Mouse (Mus musculus): ENCODE measurements around the gene Mybphl. TPM values are rescaled to one million over a fixed set of nuclear protein-coding genes. Genes with fewer than 3 reads are reported as not detected.
A peak's percentile ranks its signal among the peaks of the same experiment; 100 is the strongest.

Gene Mybphl
- polyA plus RNA-seq, 1 experiment from 2014 or later = not detected

DNA sequence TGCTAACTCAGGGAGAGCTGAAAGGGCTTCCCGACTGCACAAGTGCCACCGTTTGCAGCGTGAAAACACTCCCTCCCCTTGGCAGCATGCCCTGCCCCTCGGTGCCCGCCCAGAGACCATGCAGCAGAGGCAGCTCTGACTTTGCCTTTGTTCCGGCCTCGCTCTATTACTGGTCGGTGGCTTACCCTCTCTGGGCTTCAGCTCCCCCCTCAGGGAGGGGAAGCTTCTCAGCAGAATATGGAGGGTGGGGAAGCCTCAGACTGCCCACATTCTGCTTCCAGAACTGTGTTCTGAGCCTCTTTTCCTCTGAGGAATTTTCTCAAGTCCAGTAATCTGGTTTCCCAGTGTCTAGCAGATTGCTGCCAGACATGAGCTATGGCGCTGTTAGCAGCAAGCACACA is 36.3 kb upstream of the Mybphl start:
- H3K4me1 ChIP-seq (ENCODE audit: control insufficient read depth, insufficient read depth, low read length) = no peaks in the 10 kb centered on the region
- ATAC-seq = peak; percentile 60; the same call in 1 of the 2 replicates
- H3K4me2 ChIP-seq (ENCODE audit: low read depth, low read length) = no peak overlapping the region
- 51% methylated on average over 9 of the region's 9 CpGs for WGBS
- H3K4me3 ChIP-seq (ENCODE audit: low read length) = no peak overlapping the region
- no peaks in the 10 kb centered on the region for H3K27me3 ChIP-seq (replicated peaks; ENCODE audit: control insufficient read depth, insufficient read depth, low read length)
- no peaks in the 10 kb centered on the region for H3K36me3 ChIP-seq (ENCODE audit: control insufficient read depth, insufficient read depth, low read length)
- H3K9ac ChIP-seq (ENCODE audit: low read depth, low read length) = 0 out of 2 replicates have a peak overlapping the region, but pooled peaks have one; percentile 6
- H3K27ac ChIP-seq (ENCODE audit: low read length) = peak overlapping the region; percentile 70
- H3K9me3 ChIP-seq (ENCODE audit: control insufficient read depth, low read length) = no peaks in the 10 kb centered on the region

DNA sequence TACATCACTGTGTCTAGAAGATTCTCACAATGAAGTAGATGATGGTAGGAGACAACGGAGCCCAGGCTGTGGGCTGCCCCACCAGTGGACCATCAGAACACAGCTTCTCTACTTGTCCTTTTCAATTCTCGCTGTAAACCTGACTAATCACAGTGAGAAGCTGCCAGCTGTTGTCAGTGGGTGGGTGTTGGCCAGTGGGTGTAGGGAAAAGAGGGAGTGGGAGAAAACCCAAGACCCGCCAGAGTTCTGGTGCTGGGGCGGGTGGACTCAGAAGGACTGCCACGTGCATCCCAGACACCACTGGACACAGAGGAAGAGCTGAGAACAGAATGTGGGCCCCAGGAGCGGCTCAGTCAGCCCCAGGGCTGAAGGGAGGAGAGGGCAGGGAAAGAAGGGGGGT is 33.9 kb upstream of the Mybphl start:
- WGBS = 90% methylated on average over 6 of the region's 6 CpGs
- Histone ChIP-seq H3K36me3 (ENCODE audit: control insufficient read depth, insufficient read depth, low read length) (no peaks in the 10 kb centered on the region; the same call in 1 of the 2 replicates), H3K9me3 (ENCODE audit: control insufficient read depth, low read length) (no peaks in the 10 kb centered on the region), H3K27ac (ENCODE audit: low read length) (no peak overlapping the region), H3K27me3 (replicated peaks; ENCODE audit: control insufficient read depth, insufficient read depth, low read length) (no peaks in the 10 kb centered on the region), H3K9ac (ENCODE audit: low read depth, low read length) (no peak overlapping the region), H3K4me3 (ENCODE audit: low read length) (no peak overlapping the region), H3K4me1 (ENCODE audit: control insufficient read depth, insufficient read depth, low read length) (no peaks in the 10 kb centered on the region), H3K4me2 (ENCODE audit: low read depth, low read length) (no peak overlapping the region)
- no peak for ATAC-seq

DNA sequence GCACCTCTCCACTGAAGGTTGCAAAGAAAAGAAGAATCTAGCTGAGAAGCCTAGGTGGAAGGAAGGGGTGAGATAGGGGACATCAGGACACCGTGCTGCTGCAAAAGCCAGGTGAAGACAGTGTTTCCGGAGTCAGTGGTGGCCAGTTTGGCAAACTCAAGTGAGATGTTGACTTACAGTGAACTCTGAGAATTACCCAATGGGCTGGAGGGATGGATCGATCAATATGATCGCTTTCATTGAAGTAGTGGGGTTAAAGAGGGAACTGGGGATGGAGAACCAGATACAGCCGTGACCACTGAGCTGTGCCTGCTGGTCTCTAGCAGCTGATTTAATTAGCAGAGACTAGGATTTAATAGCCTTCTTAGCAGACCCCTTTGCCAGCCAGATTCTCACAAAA is 27.8 kb upstream of the Mybphl start:
- Histone ChIP-seq H3K4me1 (ENCODE audit: control insufficient read depth, insufficient read depth, low read length) (no peaks in the 10 kb centered on the region), H3K27me3 (replicated peaks; ENCODE audit: control insufficient read depth, insufficient read depth, low read length) (no peaks in the 10 kb centered on the region)
- ATAC-seq = no peak

DNA sequence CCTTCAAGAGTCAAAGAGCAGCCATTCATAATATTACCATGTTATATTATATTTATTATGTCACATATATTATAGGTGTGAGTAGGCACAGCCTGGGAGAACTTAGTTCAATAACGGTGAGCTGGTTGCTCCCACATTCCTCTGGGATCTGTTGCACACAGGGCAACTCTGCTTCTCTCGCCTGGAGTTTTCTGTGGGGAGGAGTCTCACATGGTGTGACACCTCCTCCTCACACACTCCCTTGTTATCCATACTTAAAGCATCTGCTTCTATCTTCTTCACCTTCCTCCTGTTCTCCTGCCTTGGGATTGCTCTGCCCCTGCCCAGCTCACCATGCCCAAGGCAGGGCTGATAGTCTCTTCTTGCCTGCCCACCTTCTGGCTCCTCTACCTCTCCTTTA is 23.7 kb upstream of the Mybphl start:
- WGBS = 71% methylated on average over 2 of the region's 2 CpGs
- ATAC-seq = no peak
- Histone ChIP-seq H3K9me3 (ENCODE audit: control insufficient read depth, low read length) (no peaks in the 10 kb centered on the region), H3K36me3 (ENCODE audit: control insufficient read depth, insufficient read depth, low read length) (no peaks in the 10 kb centered on the region), H3K27ac (ENCODE audit: low read length) (no peak overlapping the region), H3K27me3 (replicated peaks; ENCODE audit: control insufficient read depth, insufficient read depth, low read length) (no peaks in the 10 kb centered on the region), H3K4me1 (ENCODE audit: control insufficient read depth, insufficient read depth, low read length) (no peaks in the 10 kb centered on the region), H3K9ac (ENCODE audit: low read depth, low read length) (no peak overlapping the region), H3K4me3 (ENCODE audit: low read length) (no peak overlapping the region), H3K4me2 (ENCODE audit: low read depth, low read length) (no peak overlapping the region)

More for the DNA sequence above, 27.8 kb upstream of the Mybphl start:
- Histone ChIP-seq H3K9me3 (ENCODE audit: control insufficient read depth, low read length) (no peaks in the 10 kb centered on the region), H3K9ac (ENCODE audit: low read depth, low read length) (no peak overlapping the region), H3K4me3 (ENCODE audit: low read length) (no peak overlapping the region), H3K4me2 (ENCODE audit: low read depth, low read length) (no peak overlapping the region), H3K27ac (ENCODE audit: low read length) (no peak overlapping the region), H3K36me3 (ENCODE audit: control insufficient read depth, insufficient read depth, low read length) (no peaks in the 10 kb centered on the region; the same call in 1 of the 2 replicates)
- 91% methylated on average over 5 of the region's 5 CpGs for WGBS

DNA sequence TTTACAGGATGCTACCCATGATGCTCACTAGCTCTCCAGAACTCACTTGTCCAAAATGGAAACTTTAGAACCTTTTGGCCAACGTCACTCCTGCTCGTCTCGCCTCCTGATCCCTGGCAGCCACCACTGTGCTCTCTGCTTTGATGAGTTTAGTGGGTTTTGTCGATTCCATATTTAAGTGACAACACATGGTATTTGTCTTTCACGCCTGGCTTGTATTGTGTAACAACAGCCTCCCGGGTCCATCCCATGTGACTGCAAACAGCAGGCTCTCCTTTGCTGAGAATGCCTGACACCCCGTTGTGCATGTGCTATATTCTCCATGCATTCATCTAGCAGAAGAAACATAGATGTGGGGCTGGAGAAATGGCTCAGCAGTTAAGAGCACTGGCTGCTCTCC is 22.5 kb upstream of the Mybphl start:
- no peak overlapping the region for H3K27ac ChIP-seq (ENCODE audit: low read length)
- ATAC-seq = no peak
- no peak overlapping the region for H3K9ac ChIP-seq (ENCODE audit: low read depth, low read length)
- no peak overlapping the region for H3K4me2 ChIP-seq (ENCODE audit: low read depth, low read length)
- 85% methylated on average over 7 of the region's 7 CpGs for WGBS
- H3K9me3 ChIP-seq (ENCODE audit: control insufficient read depth, low read length) = no peaks in the 10 kb centered on the region
- no peak overlapping the region for H3K4me3 ChIP-seq (ENCODE audit: low read length)
- H3K36me3 ChIP-seq (ENCODE audit: control insufficient read depth, insufficient read depth, low read length) = no peaks in the 10 kb centered on the region
- no peaks in the 10 kb centered on the region for H3K4me1 ChIP-seq (ENCODE audit: control insufficient read depth, insufficient read depth, low read length)
- no peaks in the 10 kb centered on the region for H3K27me3 ChIP-seq (replicated peaks; ENCODE audit: control insufficient read depth, insufficient read depth, low read length)

DNA sequence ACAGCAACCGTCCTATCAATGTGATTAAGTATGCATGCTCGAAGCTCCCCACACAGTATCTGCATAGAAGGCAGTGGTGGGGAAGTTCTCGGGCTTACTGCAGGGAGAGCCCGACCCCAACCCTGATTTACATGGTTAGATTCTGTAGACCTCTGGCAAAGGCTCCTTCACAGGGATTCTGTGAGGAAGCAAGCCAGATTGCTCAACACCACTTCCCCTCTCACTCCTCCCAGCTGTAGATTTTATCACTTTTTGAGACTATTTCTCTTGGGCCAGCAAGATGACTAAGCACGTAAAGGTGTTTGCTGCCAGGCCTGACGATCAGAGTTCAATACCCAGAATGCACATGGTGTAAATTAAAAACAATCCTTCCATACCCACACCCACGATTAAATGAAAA is 18.9 kb upstream of the Mybphl start:
- no peak overlapping the region for H3K4me2 ChIP-seq (ENCODE audit: low read depth, low read length)
- ATAC-seq = no peak
- no peaks in the 10 kb centered on the region for H3K4me1 ChIP-seq (ENCODE audit: control insufficient read depth, insufficient read depth, low read length)
- H3K27me3 ChIP-seq (replicated peaks; ENCODE audit: control insufficient read depth, insufficient read depth, low read length) = no peaks in the 10 kb centered on the region
- H3K27ac ChIP-seq (ENCODE audit: low read length) = no peak overlapping the region
- WGBS = 85% methylated on average over 7 of the region's 7 CpGs
- H3K9ac ChIP-seq (ENCODE audit: low read depth, low read length) = no peak overlapping the region
- no peaks in the 10 kb centered on the region for H3K9me3 ChIP-seq (ENCODE audit: control insufficient read depth, low read length)
- H3K36me3 ChIP-seq (ENCODE audit: control insufficient read depth, insufficient read depth, low read length) = peaks cover 3% of the 10 kb centered on the region; the same call in 1 of the 2 replicates
- no peak overlapping the region for H3K4me3 ChIP-seq (ENCODE audit: low read length)

DNA sequence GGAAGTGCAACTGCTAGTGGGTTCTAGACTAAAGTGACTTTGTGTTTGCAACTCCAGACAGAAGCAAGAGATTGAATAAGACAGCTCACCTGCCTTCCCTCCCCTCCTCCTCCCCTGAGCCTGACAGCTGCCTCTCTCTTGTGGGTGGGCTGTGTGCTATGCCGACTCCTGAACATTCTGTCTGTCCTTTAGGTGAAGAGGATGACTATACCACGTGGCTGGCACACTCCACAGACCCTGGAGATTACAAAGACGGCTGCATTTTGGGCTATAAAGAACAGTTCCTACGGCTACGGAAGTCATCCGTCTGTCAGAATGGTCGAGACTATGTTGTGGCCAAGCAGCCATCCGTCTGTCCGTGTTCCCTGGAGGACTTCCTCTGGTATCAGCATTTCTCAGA is 16.3 kb upstream of the Mybphl start:
- WGBS = 81% methylated on average over 9 of the region's 9 CpGs
- Histone ChIP-seq H3K4me1 (ENCODE audit: control insufficient read depth, insufficient read depth, low read length) (no peaks in the 10 kb centered on the region), H3K9ac (ENCODE audit: low read depth, low read length) (no peak overlapping the region), H3K27ac (ENCODE audit: low read length) (no peak overlapping the region), H3K9me3 (ENCODE audit: control insufficient read depth, low read length) (no peaks in the 10 kb centered on the region), H3K4me2 (ENCODE audit: low read depth, low read length) (no peak overlapping the region), H3K4me3 (ENCODE audit: low read length) (no peak overlapping the region), H3K27me3 (replicated peaks; ENCODE audit: control insufficient read depth, insufficient read depth, low read length) (no peaks in the 10 kb centered on the region), H3K36me3 (ENCODE audit: control insufficient read depth, insufficient read depth, low read length) (peaks cover 9% of the 10 kb centered on the region; the same call in 1 of the 2 replicates)
- ATAC-seq = no peak

DNA sequence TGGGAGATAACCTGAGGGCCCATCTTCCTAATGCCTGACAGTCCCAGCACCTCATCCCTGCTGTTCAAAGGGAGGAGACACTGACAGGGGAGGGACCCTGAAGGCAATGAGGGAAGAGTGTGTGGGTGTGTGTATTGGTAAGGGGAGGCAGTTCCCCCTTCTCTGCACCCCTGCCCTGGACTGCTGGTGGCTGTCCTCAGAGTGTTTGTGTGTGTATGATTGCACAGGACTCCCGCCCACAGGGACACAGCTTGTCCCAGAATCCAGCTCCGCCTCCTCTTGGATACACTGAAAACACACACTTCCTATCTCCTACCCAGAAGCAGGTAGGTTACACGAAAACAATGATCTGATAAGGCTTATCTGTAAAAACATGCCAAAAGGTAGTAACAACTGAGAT is 9.5 kb upstream of the Mybphl start:
- no peak overlapping the region for H3K27ac ChIP-seq (ENCODE audit: low read length)
- ATAC-seq = no peak

DNA sequence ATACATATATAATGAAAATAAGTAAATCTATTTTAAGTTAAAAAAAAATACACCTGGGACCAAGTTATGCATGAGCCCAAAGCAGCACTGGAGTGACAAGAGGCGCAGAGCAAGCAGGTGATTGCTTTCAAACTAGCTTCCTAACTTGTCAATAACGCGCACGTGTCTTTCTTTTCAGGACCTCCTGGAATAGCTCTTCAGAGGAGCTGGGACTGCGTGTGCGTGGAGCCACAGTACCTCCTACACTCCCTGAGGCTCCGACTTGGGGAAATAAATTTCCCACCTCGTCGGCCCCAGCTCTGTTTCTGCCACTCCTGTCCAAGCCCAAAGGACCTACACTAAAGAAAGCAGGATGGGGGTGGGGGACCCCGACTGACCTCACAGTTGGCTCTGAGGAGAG is 7.7 kb upstream of the Mybphl start:
- no peaks in the 10 kb centered on the region for H3K27me3 ChIP-seq (replicated peaks; ENCODE audit: control insufficient read depth, insufficient read depth, low read length)
- peaks cover 6% of the 10 kb centered on the region for H3K36me3 ChIP-seq (ENCODE audit: control insufficient read depth, insufficient read depth, low read length)
- H3K9ac ChIP-seq (ENCODE audit: low read depth, low read length) = no peak overlapping the region
- no peaks in the 10 kb centered on the region for H3K9me3 ChIP-seq (ENCODE audit: control insufficient read depth, low read length)
- no peak overlapping the region for H3K4me2 ChIP-seq (ENCODE audit: low read depth, low read length)
- peaks cover 5% of the 10 kb centered on the region for H3K4me1 ChIP-seq (ENCODE audit: control insufficient read depth, insufficient read depth, low read length)
- 86% methylated on average over 10 of the region's 10 CpGs for WGBS
- H3K27ac ChIP-seq (ENCODE audit: low read length) = no peak overlapping the region
- ATAC-seq = no peak
- no peak overlapping the region for H3K4me3 ChIP-seq (ENCODE audit: low read length)

More for the DNA sequence above, 9.5 kb upstream of the Mybphl start:
- H3K9ac ChIP-seq (ENCODE audit: low read depth, low read length) = no peak overlapping the region
- H3K4me1 ChIP-seq (ENCODE audit: control insufficient read depth, insufficient read depth, low read length) = no peaks in the 10 kb centered on the region
- no peak overlapping the region for H3K4me2 ChIP-seq (ENCODE audit: low read depth, low read length)
- no peaks in the 10 kb centered on the region for H3K27me3 ChIP-seq (replicated peaks; ENCODE audit: control insufficient read depth, insufficient read depth, low read length)
- no peaks in the 10 kb centered on the region for H3K9me3 ChIP-seq (ENCODE audit: control insufficient read depth, low read length)
- H3K4me3 ChIP-seq (ENCODE audit: low read length) = no peak overlapping the region
- peaks cover 12% of the 10 kb centered on the region for H3K36me3 ChIP-seq (ENCODE audit: control insufficient read depth, insufficient read depth, low read length)
- 79% methylated on average over 3 of the region's 3 CpGs for WGBS

DNA sequence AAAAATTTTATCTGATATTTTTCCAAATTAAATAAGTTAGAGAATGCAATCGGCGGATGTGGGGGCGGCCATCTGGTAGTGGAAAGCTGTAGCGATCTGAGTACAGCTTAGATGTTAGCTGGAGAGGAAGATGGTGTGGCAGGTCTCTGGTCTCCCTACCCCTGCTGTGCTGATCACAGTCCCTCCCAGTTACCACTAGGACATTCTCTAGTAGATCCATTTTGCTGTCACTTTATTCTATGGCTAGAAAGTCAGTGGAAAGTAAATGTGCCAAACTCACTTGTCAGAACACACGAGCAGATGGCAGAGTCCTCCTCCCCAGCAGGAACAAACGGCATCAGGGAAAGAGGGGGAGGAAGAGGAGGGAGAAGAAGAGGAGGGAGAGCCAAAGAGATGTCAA is 6.3 kb upstream of the Mybphl start:
- Histone ChIP-seq H3K27ac (ENCODE audit: low read length) (no peak overlapping the region), H3K9me3 (ENCODE audit: control insufficient read depth, low read length) (no peaks in the 10 kb centered on the region), H3K27me3 (replicated peaks; ENCODE audit: control insufficient read depth, insufficient read depth, low read length) (no peaks in the 10 kb centered on the region), H3K4me2 (ENCODE audit: low read depth, low read length) (no peak overlapping the region), H3K9ac (ENCODE audit: low read depth, low read length) (no peak overlapping the region), H3K36me3 (ENCODE audit: control insufficient read depth, insufficient read depth, low read length) (peaks cover 6% of the 10 kb centered on the region), H3K4me3 (ENCODE audit: low read length) (no peak overlapping the region), H3K4me1 (ENCODE audit: control insufficient read depth, insufficient read depth, low read length) (peaks cover 5% of the 10 kb centered on the region)
- 80% methylated on average over 6 of the region's 6 CpGs for WGBS
- ATAC-seq = no peak

Data from intestine, embryonic 16.5 days (tissue).